Mouse (Mus musculus) forelimb bud, embryonic 11.5 days (tissue): ENCODE data around the gene Olfr1454.

Experiments
- DNase-seq: peaks from one replicate; pipeline ENCODE4 v3.0.0-alpha.2; 2012; ENCODE audit warnings: low read depth, low spot score

Gene Olfr1454

DNA sequence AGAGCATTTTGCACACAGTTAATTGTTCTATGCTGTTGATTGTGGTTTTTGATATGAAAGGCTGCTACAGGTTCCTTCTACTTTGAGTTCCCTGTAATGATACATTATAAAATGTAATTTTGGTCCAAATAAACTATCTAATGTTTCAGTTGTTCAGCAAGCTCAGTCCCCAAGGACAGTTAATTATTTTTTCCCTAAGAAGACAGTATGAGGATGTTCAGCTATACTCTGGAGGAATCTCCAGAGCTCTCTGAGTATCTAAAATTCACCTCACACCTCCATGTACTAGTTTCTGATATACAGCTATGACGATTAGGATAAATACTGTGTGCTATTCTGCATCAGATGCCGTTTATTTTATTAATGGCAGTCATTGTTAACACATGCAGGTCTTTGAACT, at the start of gene Olfr1454:
Olfr1454 (plus strand) TSS at position 301 of the 400 bp plus-strand sequence.
- DNase-seq, result no peak

DNA sequence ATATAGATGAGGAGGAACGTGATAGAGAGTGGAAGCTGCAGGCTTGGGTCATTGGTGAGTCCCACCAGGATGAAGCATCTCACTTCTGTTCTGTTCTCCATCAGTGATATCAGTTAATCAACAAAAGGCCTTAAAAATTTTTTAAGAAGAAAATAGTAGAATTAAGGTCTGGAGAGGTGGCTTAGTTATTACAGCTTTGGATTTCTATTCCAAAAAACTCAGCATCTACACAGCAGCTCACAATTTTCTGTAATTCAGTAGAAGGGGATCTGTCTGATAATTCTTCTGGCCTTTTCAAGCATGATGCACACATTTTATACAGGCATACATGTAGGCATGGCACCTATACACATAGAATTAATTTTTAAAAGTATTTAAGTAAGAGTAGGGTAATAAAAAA, 32.2 kb upstream of the Olfr1454 start, which contains the start of gene Olfr1453:
Olfr1453 (minus strand) TSS at position 101 of the 400 bp plus-strand sequence.
- no peak for DNase-seq

DNA sequence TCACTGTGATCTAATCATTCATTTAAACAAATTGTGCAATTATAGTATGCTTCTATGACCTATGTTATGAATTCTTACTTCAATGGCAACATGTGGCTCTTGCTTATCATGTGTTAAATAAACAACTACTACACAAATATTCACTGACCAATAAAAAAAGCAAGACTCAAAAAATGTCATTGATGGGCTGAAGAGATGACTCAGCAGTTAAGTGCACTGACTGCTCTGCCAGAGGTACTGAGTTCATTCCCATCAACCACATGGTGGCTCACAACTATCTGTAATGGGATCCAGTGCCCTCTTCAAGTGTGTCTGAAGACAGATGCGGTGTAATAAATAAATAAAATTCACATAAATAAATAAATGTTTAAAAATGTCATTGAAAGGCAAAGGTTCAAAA, 33.5 kb downstream of the Olfr1454 start:
- no peak for DNase-seq

DNA sequence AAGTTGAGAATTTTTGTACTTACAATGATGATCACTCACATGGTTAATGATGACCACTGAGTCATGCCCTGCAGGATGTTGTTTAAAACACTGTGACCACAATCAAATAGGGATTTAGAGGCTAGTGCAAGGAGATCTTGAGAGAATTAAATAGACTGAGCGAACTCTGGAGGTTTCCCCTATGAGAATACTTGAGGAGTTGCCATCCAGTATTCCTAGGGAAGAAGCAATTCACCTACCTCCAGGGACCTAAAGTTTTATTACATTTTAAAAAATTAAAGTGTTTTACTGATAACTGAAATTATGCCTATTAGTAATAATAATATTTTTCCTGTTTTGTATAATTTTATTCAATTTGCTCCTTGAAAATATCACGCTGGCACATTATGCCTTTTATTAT, 37.4 kb downstream of the Olfr1454 start, which contains the start of gene Olfr1457:
Olfr1457 (minus strand) TSS at position 101 of the 400 bp plus-strand sequence.
- no peak for DNase-seq

DNA sequence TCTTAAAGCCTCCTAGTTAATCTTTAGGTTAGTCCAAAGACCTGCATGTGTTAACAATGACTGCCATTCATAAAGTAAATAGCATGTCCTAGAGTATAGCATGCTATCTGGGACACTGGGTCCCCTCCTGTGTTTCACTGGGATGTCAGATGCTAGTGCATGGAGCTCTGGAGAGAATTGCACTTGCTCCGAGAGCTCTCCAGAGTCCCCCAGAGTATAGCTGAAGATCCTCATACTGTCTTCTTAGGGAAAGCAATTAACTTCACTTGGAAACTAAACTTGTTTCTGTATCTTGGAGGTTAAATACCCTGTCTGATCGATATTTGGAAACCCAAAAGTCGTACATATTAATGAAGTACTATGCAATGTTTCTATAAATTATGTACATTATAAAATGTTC, 46.3 kb downstream of the Olfr1454 start, which contains the start of gene Olfr1458:
Olfr1458 (minus strand) TSS at position 101 of the 400 bp plus-strand sequence.
- DNase-seq, result no peak
